Mouse (Mus musculus): ENCODE data around the gene Rnf34. TPM values are rescaled to one million over a fixed set of nuclear protein-coding genes. Genes with fewer than 3 reads are reported as not detected.
A peak's percentile ranks its signal among the peaks of the same experiment; 100 is the strongest.

Rnf34 gene
- polyA plus RNA-seq, 1 experiment from 2014 or later: 51.1 TPM

DNA sequence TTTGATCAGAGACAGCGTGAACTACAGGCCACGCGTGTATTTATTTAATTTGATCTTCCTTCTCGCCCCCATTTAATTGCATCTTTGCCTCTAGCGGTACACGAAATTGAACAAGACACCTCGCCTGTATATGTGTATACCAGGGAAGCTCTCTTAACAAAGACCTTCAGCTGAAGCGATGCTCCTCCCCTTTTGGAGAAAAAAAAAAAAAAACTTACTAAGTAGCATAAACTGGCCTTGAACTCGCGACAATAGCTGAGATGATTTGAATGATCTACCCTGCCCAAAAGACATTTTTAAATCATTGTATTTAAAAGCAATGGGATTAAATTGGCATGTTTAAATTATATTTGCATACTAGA, 28.3 kb upstream of the Rnf34 start:
- DNase-seq (ENCODE audit: low spot score) (no peak), ATAC-seq (replicated peaks; ENCODE audit: low FRiP score) (peak; percentile 63; the same call in 1 of the 2 replicates)
- Histone ChIP-seq H3K4me3 (ENCODE audit: low read depth, low read length) (peak overlapping the region; percentile 79), H3K9me3 (ENCODE audit: control insufficient read depth, low read length) (no peaks in the 10 kb centered on the region), H3K4me2 (ENCODE audit: low read depth, low read length, severe bottlenecking) (peak overlapping the region; percentile 59; the same call in 1 of the 2 replicates), H3K4me1 (replicated peaks; ENCODE audit: control insufficient read depth, insufficient read depth, low read length) (peaks cover 4% of the 10 kb centered on the region; the same call in 1 of the 2 replicates), H3K27ac (ENCODE audit: low read depth, low read length) (peak overlapping the region; percentile 88), H3K36me3 (ENCODE audit: control insufficient read depth, insufficient read depth, low read length) (peaks cover 10% of the 10 kb centered on the region; the same call in 1 of the 2 replicates), H3K9ac (ENCODE audit: low read length) (peak overlapping the region; percentile 85), H3K27me3 (ENCODE audit: control insufficient read depth, insufficient read depth, low read length) (no peaks in the 10 kb centered on the region)
- WGBS: 0% methylated on average over 10 of the region's 10 CpGs

DNA sequence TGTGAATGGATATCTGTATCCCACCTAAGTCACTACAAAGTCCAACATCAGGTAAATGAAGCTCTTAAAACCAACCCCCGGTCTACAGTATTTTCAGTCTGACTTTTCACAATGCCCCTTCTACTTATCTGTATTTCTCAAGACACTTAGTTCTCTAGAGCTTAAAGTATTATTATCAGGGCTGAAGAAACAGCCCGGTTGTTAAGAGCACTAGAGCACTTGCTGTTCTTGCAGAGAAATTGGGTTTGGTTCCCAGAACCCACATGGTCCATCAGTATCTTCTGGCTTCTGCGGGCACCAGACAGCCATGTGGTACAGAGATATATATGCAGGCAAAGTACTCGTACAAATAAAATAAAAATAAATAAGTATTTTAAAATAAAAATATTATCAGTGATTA, 27.4 kb upstream of the Rnf34 start:
- ATAC-seq (replicated peaks; ENCODE audit: low FRiP score): no peak
- peaks cover 4% of the 10 kb centered on the region; the same call in 1 of the 2 replicates for H3K4me1 ChIP-seq (replicated peaks; ENCODE audit: control insufficient read depth, insufficient read depth, low read length)
- WGBS: 87% methylated on average over 4 of the region's 4 CpGs
- H3K27ac ChIP-seq (ENCODE audit: low read depth, low read length): no peak overlapping the region
- H3K9ac ChIP-seq (ENCODE audit: low read length): no peak overlapping the region
- peaks cover 10% of the 10 kb centered on the region; the same call in 1 of the 2 replicates for H3K36me3 ChIP-seq (ENCODE audit: control insufficient read depth, insufficient read depth, low read length)
- DNase-seq (ENCODE audit: low spot score): no peak
- H3K27me3 ChIP-seq (ENCODE audit: control insufficient read depth, insufficient read depth, low read length): no peaks in the 10 kb centered on the region
- no peaks in the 10 kb centered on the region for H3K9me3 ChIP-seq (ENCODE audit: control insufficient read depth, low read length)
- no peak overlapping the region for H3K4me3 ChIP-seq (ENCODE audit: low read depth, low read length)
- H3K4me2 ChIP-seq (ENCODE audit: low read depth, low read length, severe bottlenecking): no peak overlapping the region

DNA sequence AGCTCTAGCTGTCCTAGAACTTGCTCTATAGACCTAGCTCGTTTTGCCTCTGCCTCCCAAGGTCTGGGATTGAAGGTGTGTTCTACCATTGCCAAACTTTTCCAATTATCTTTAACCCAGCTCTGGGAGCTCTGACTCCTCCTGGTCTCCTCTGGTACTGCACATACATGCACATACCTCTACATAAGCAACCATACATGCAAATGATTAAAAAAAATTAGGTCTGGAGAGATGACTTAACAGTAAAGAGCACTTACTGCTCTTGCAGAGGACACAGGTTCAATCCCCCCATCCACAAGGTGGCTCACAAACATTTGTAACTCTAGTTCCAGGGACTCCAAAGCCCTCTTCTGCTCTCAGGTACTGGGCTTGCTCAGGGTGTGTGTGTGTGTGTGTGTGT, 25.9 kb upstream of the Rnf34 start:
- no peak for DNase-seq (ENCODE audit: low spot score)

DNA sequence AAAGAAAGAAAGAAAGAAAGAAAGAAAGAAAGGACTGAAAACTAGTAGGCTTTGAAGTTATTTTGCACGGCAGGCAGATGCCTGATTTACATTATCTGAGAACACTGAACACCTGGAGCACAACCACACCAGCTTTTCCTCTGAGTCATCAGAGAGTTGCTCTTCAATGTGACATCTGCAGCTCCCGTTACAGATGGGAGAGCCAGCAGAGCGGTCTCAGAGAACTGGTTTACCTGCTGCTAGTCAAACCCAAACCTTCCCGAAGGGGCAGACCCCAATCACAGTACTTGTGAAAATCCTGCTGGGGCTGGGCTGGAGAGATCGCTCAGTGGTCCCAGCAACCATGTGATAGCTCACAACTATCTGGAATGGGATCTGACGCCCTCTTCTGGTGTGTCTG, 25.4 kb upstream of the Rnf34 start:
- 77% methylated on average over 6 of the region's 6 CpGs for WGBS
- Histone ChIP-seq H3K9ac (ENCODE audit: low read length) (no peak overlapping the region), H3K27me3 (ENCODE audit: control insufficient read depth, insufficient read depth, low read length) (no peaks in the 10 kb centered on the region), H3K27ac (ENCODE audit: low read depth, low read length) (no peak overlapping the region), H3K36me3 (ENCODE audit: control insufficient read depth, insufficient read depth, low read length) (no peaks in the 10 kb centered on the region), H3K4me1 (replicated peaks; ENCODE audit: control insufficient read depth, insufficient read depth, low read length) (peaks cover 4% of the 10 kb centered on the region; the same call in 1 of the 2 replicates), H3K4me3 (ENCODE audit: low read depth, low read length) (no peak overlapping the region), H3K4me2 (ENCODE audit: low read depth, low read length, severe bottlenecking) (no peak overlapping the region), H3K9me3 (ENCODE audit: control insufficient read depth, low read length) (no peaks in the 10 kb centered on the region)
- no peak for DNase-seq (ENCODE audit: low spot score)
- no peak for ATAC-seq (replicated peaks; ENCODE audit: low FRiP score)

More for the DNA sequence above, 25.9 kb upstream of the Rnf34 start:
- no peak overlapping the region for H3K4me2 ChIP-seq (ENCODE audit: low read depth, low read length, severe bottlenecking)
- H3K9me3 ChIP-seq (ENCODE audit: control insufficient read depth, low read length): no peaks in the 10 kb centered on the region
- H3K4me3 ChIP-seq (ENCODE audit: low read depth, low read length): no peak overlapping the region
- no peak overlapping the region for H3K9ac ChIP-seq (ENCODE audit: low read length)
- ATAC-seq (replicated peaks; ENCODE audit: low FRiP score): no peak
- no peaks in the 10 kb centered on the region for H3K27me3 ChIP-seq (ENCODE audit: control insufficient read depth, insufficient read depth, low read length)
- no peaks in the 10 kb centered on the region for H3K36me3 ChIP-seq (ENCODE audit: control insufficient read depth, insufficient read depth, low read length)
- peaks cover 4% of the 10 kb centered on the region; the same call in 1 of the 2 replicates for H3K4me1 ChIP-seq (replicated peaks; ENCODE audit: control insufficient read depth, insufficient read depth, low read length)
- WGBS: 76% methylated on average over 1 of the region's 1 CpGs
- no peak overlapping the region for H3K27ac ChIP-seq (ENCODE audit: low read depth, low read length)

DNA sequence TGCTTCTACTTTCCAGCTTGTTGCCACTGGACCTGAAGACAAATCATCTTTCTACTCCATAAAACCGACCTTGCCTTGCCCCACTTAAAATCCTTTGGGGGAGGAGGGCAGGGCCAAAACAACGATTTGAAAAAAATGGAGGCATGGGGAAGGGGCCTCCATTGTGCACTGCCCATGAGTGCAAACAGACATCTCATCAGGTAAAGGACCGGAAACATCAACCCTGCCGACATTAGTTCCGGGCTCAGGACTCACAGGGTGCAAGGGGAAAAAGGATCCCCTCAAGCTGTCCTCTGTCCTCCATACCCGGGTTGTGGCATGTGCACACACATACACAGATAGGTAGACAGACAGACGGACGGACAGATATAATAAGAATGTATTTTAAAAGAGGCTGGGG, 24.7 kb upstream of the Rnf34 start:
- H3K4me3 ChIP-seq (ENCODE audit: low read depth, low read length): no peak overlapping the region
- no peak for DNase-seq (ENCODE audit: low spot score)
- 84% methylated on average over 8 of the region's 8 CpGs for WGBS
- no peaks in the 10 kb centered on the region for H3K27me3 ChIP-seq (ENCODE audit: control insufficient read depth, insufficient read depth, low read length)
- peaks cover 1% of the 10 kb centered on the region; the same call in 1 of the 2 replicates for H3K4me1 ChIP-seq (replicated peaks; ENCODE audit: control insufficient read depth, insufficient read depth, low read length)
- H3K4me2 ChIP-seq (ENCODE audit: low read depth, low read length, severe bottlenecking): no peak overlapping the region
- no peaks in the 10 kb centered on the region for H3K36me3 ChIP-seq (ENCODE audit: control insufficient read depth, insufficient read depth, low read length)
- H3K9me3 ChIP-seq (ENCODE audit: control insufficient read depth, low read length): no peaks in the 10 kb centered on the region
- no peak overlapping the region for H3K27ac ChIP-seq (ENCODE audit: low read depth, low read length)
- no peak overlapping the region for H3K9ac ChIP-seq (ENCODE audit: low read length)
- no peak for ATAC-seq (replicated peaks; ENCODE audit: low FRiP score)

DNA sequence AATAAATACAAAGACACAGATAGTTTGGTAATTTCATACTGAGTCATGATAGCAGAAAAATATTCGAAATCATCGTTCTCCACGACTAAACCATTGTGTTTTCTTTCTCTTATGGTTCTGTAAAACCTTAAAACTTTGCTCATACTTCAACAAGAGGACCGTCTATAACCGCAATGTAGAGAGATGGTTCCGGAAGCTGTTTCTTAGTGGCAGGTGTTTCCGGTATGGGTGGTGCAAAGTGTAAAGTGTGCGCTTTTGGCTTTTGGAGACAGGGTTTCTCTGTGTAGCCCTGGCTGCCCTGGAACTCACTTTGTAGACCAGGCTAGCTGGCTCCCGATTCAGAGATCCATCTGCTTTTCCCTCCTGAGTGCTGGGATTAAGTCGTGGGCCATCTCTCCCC, 17.3 kb upstream of the Rnf34 start:
- DNase-seq (ENCODE audit: low spot score): no peak
- H3K36me3 ChIP-seq (ENCODE audit: control insufficient read depth, insufficient read depth, low read length): no peaks in the 10 kb centered on the region
- H3K4me1 ChIP-seq (replicated peaks; ENCODE audit: control insufficient read depth, insufficient read depth, low read length): no peaks in the 10 kb centered on the region
- 89% methylated on average over 10 of the region's 10 CpGs for WGBS
- no peaks in the 10 kb centered on the region for H3K27me3 ChIP-seq (ENCODE audit: control insufficient read depth, insufficient read depth, low read length)
- H3K9me3 ChIP-seq (ENCODE audit: control insufficient read depth, low read length): no peaks in the 10 kb centered on the region
- no peak for ATAC-seq (replicated peaks; ENCODE audit: low FRiP score)
- H3K4me3 ChIP-seq (ENCODE audit: low read depth, low read length): no peak overlapping the region
- no peak overlapping the region for H3K27ac ChIP-seq (ENCODE audit: low read depth, low read length)
- H3K4me2 ChIP-seq (ENCODE audit: low read depth, low read length, severe bottlenecking): no peak overlapping the region
- no peak overlapping the region for H3K9ac ChIP-seq (ENCODE audit: low read length)

DNA sequence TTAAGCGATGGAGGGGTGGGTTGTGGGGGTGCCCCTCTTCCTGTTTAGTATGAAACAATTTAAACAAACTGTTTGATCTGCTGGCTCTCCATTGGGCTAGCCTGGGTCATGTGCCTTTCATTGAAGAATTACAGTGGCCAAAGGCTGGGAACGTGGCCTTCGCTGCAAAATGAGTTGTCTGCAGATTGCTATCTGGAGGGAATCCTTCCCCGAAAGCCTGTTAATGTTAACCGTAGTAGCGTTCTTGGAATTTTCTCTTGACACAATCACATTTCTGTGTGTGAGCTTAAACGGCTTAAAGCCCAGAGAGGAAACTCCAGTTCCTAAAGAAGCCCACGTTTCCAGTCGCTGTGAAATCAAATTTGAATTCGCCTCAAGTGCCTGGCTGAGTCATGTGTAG, 16.9 kb upstream of the Rnf34 start:
- DNase-seq (ENCODE audit: low spot score): no peak
- 82% methylated on average over 10 of the region's 10 CpGs for WGBS

DNA sequence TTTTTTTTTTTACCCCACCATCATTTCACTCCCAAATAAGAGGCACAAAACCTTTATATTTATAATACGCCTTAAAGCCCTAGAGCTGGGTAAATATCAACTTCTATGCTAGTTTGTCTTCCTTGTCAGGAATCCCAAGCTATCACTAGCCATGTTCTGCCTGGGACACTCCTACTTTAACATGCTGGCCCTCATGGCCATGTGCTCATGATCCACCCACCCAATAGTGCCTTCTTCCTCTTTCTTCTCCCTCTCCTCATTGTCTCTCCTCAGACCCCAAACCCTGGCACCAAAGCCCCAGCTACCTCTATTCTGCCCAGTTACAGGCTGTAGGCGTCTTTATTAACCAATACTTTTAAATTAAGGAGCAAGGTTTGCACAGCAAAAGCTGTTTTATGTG, 8.7 kb upstream of the Rnf34 start:
- H3K9me3 ChIP-seq (ENCODE audit: control insufficient read depth, low read length): no peaks in the 10 kb centered on the region
- H3K36me3 ChIP-seq (ENCODE audit: control insufficient read depth, insufficient read depth, low read length): no peaks in the 10 kb centered on the region
- 89% methylated on average over 2 of the region's 2 CpGs for WGBS
- DNase-seq (ENCODE audit: low spot score) (no peak), ATAC-seq (replicated peaks; ENCODE audit: low FRiP score) (no peak)
- no peak overlapping the region for H3K9ac ChIP-seq (ENCODE audit: low read length)
- no peak overlapping the region for H3K4me3 ChIP-seq (ENCODE audit: low read depth, low read length)
- no peaks in the 10 kb centered on the region for H3K4me1 ChIP-seq (replicated peaks; ENCODE audit: control insufficient read depth, insufficient read depth, low read length)
- H3K4me2 ChIP-seq (ENCODE audit: low read depth, low read length, severe bottlenecking): no peak overlapping the region
- no peaks in the 10 kb centered on the region for H3K27me3 ChIP-seq (ENCODE audit: control insufficient read depth, insufficient read depth, low read length)
- no peak overlapping the region for H3K27ac ChIP-seq (ENCODE audit: low read depth, low read length)

More for the DNA sequence above, 16.9 kb upstream of the Rnf34 start:
- Histone ChIP-seq H3K36me3 (ENCODE audit: control insufficient read depth, insufficient read depth, low read length) (no peaks in the 10 kb centered on the region), H3K4me2 (ENCODE audit: low read depth, low read length, severe bottlenecking) (no peak overlapping the region), H3K9ac (ENCODE audit: low read length) (no peak overlapping the region), H3K4me3 (ENCODE audit: low read depth, low read length) (no peak overlapping the region), H3K27ac (ENCODE audit: low read depth, low read length) (no peak overlapping the region), H3K9me3 (ENCODE audit: control insufficient read depth, low read length) (no peaks in the 10 kb centered on the region), H3K4me1 (replicated peaks; ENCODE audit: control insufficient read depth, insufficient read depth, low read length) (no peaks in the 10 kb centered on the region), H3K27me3 (ENCODE audit: control insufficient read depth, insufficient read depth, low read length) (no peaks in the 10 kb centered on the region)
- ATAC-seq (replicated peaks; ENCODE audit: low FRiP score): no peak

DNA sequence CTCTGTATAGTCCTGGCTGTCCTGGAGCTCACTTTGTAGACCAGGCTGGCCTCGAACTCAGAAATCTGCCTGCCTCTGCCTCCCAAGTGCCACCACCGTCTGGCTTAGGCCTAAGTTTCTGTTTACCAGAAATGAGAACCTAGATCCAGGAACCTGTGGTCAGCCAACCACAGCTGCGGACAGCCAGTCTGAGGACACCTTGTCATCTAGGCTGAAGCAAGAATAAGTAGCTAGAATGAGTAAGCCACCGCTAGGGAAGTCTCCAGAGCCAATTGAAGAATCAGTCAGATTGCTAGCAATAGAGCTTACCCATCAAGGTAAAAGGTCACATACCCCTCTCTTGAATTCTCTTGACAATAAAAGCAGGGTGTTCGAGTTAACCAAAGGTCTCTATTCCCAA, 6.0 kb upstream of the Rnf34 start:
- no peak for DNase-seq (ENCODE audit: low spot score)

More for the DNA sequence above, 6.0 kb upstream of the Rnf34 start:
- ATAC-seq (replicated peaks; ENCODE audit: low FRiP score): no peak
- Histone ChIP-seq H3K4me2 (ENCODE audit: low read depth, low read length, severe bottlenecking) (no peak overlapping the region), H3K9ac (ENCODE audit: low read length) (no peak overlapping the region), H3K4me3 (ENCODE audit: low read depth, low read length) (no peak overlapping the region), H3K27me3 (ENCODE audit: control insufficient read depth, insufficient read depth, low read length) (no peaks in the 10 kb centered on the region), H3K9me3 (ENCODE audit: control insufficient read depth, low read length) (no peaks in the 10 kb centered on the region), H3K4me1 (replicated peaks; ENCODE audit: control insufficient read depth, insufficient read depth, low read length) (no peaks in the 10 kb centered on the region), H3K36me3 (ENCODE audit: control insufficient read depth, insufficient read depth, low read length) (no peaks in the 10 kb centered on the region), H3K27ac (ENCODE audit: low read depth, low read length) (no peak overlapping the region)
- WGBS: 85% methylated on average over 5 of the region's 5 CpGs
